Mouse (Mus musculus): ENCODE results near the gene Ankrd44. TPM values are rescaled to one million over a fixed set of nuclear protein-coding genes. Genes with fewer than 3 reads are reported as not detected.

The Ankrd44 gene
- polyA plus RNA-seq, 1 experiment from 2014 or later: 16.7 TPM

DNA sequence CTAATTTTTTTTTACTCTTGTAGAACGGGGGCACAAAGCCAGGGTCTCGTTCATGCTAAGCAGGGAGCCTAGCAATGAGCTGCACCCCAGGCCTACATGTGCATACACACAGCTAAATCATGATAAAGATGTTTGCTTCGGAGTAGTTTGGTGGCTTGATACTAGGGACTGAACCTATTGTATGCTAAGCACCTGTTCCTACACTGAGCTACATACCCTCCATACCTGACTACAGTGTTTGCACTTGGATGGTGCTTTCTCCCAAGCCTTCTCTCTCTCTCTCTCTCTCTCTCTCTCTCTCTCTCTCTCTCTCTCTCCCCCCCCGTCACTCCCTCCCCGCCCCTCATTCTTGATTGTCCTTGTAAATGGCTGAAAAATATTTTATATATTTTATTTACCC, 49.2 kb downstream of the Ankrd44 start:
- H3K4me3 ChIP-seq: no peak overlapping the region
- ATAC-seq (ENCODE audit: low read depth): no peak
- no peaks in the 10 kb centered on the region for H3K36me3 ChIP-seq
- H3K27ac ChIP-seq (replicated peaks): no peak overlapping the region
- no peaks in the 10 kb centered on the region; the same call in 1 of the 2 replicates for H3K4me1 ChIP-seq (replicated peaks)
- WGBS: 78% methylated on average over 5 of the region's 5 CpGs
- H3K9ac ChIP-seq: no peak overlapping the region
- no peak overlapping the region for H3K4me2 ChIP-seq
- H3K9me3 ChIP-seq: no peaks in the 10 kb centered on the region
- H3K27me3 ChIP-seq: no peaks in the 10 kb centered on the region

DNA sequence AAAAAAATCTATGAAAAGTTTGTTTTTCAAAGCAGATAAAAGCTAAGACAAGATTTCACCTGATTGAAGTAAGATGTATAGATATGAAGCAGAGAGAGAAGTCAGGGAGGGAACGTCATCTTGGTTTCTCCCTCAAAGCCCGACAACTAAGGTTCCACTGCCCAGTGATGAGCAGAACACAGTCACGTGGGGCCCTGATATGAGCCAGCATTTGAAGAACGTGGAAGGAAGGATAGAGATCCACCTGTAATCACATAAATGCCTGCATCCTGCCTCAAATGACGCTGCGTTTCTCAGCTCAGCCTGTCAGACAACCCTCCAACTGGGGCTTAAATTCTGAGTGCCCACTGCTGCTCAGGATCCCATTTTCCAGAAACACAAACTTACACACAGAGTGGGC, 52.1 kb downstream of the Ankrd44 start:
- no peak overlapping the region for H3K9ac ChIP-seq
- H3K4me2 ChIP-seq: no peak overlapping the region
- WGBS: 87% methylated on average over 6 of the region's 6 CpGs
- ATAC-seq (ENCODE audit: low read depth): no peak
- H3K4me3 ChIP-seq: no peak overlapping the region
- no peaks in the 10 kb centered on the region for H3K9me3 ChIP-seq
- no peak overlapping the region for H3K27ac ChIP-seq (replicated peaks)
- no peaks in the 10 kb centered on the region for H3K27me3 ChIP-seq
- H3K4me1 ChIP-seq (replicated peaks): no peaks in the 10 kb centered on the region; the same call in 1 of the 2 replicates
- no peaks in the 10 kb centered on the region for H3K36me3 ChIP-seq

DNA sequence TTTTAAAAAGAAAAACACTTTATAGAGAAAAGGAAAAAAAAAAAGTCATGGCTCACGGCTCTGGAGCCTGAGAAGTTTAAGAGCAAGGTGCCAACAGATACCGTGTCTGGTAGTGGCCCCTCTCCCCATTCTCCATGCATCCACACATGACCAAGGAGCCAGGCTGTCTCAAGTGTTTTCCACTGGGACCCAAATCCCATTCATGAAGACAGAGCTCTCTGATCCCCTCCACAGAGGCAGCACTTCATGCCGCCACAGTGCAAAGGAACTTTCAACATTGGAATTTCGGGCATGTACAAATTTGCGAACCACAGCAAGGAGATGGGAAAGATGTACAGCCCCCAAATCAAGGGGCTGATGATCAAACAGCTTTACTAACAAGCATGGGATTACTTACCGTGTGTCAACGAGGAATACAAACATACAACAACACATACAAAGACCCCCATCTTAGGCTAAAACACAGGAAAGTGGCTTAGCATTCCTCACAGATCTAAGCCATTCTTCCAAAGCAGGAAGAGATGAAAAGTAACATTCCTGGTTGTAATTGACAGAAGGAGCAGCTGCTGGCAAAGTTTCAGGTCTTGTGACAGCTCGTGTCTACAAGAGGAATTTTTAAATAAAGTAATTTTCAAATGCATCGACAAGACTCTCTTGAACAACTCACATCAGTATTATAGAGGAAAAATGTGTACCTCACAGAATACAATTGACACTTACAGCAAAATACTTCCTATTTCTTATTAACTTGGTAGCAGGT, 53.1 kb downstream of the Ankrd44 start:
- H3K27ac ChIP-seq (replicated peaks): no peak overlapping the region
- H3K4me2 ChIP-seq: no peak overlapping the region
- no peak overlapping the region for H3K9ac ChIP-seq
- 84% methylated on average over 9 of the region's 9 CpGs for WGBS
- no peaks in the 10 kb centered on the region for H3K9me3 ChIP-seq
- H3K27me3 ChIP-seq: no peaks in the 10 kb centered on the region
- no peak overlapping the region for H3K4me3 ChIP-seq
- peaks cover 9% of the 10 kb centered on the region for H3K4me1 ChIP-seq (replicated peaks)
- ATAC-seq (ENCODE audit: low read depth): no peak
- no peaks in the 10 kb centered on the region for H3K36me3 ChIP-seq

DNA sequence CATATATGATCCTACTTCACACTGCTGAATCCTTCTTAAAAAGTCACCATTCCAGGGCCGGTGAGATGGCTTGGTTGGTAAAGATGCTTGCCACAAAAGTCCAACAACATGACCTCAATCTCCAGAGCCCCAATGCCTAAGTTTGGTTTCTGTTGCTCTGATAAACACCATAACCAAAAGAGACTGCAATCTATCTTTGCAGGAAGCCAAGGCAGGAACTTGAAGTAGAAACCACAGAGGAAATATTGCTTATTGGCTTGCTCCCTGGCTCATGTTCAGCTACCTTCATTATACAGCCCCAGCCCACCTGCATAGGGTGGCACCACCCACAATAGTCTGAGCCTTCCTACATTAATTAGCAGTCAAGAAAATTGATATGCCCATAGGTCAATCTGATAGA, 54.9 kb downstream of the Ankrd44 start:
- Histone ChIP-seq H3K36me3 (no peaks in the 10 kb centered on the region), H3K27me3 (no peaks in the 10 kb centered on the region), H3K4me3 (no peak overlapping the region), H3K27ac (replicated peaks) (no peak overlapping the region), H3K9me3 (no peaks in the 10 kb centered on the region), H3K4me2 (no peak overlapping the region), H3K9ac (no peak overlapping the region), H3K4me1 (replicated peaks) (peaks cover 21% of the 10 kb centered on the region)
- WGBS: 92% methylated on average over 1 of the region's 1 CpGs
- no peak for ATAC-seq (ENCODE audit: low read depth)

DNA sequence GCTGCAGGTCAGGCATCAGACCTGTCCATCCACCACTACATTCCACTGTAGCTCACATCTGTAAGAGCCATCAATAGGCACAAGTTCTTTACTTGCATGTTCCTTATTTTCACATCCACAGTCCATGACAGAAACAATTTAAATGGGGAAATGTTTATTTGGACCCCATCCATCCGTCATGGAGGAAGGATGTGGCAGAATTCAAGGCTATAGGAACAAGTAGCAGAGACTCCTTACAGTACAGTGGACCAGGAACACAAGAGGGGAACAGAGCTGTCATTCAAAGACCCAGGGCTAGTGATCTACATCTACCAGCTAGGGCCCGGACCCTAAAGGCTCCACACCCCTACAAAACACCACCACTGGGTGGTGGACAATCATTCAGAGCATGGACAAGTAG, 55.6 kb downstream of the Ankrd44 start:
- WGBS: 89% methylated on average over 2 of the region's 2 CpGs
- Histone ChIP-seq H3K9ac (no peak overlapping the region), H3K9me3 (no peaks in the 10 kb centered on the region), H3K4me3 (no peak overlapping the region), H3K27ac (replicated peaks) (no peak overlapping the region), H3K4me2 (no peak overlapping the region), H3K36me3 (no peaks in the 10 kb centered on the region), H3K27me3 (no peaks in the 10 kb centered on the region), H3K4me1 (replicated peaks) (peaks cover 21% of the 10 kb centered on the region)
- no peak for ATAC-seq (ENCODE audit: low read depth)

DNA sequence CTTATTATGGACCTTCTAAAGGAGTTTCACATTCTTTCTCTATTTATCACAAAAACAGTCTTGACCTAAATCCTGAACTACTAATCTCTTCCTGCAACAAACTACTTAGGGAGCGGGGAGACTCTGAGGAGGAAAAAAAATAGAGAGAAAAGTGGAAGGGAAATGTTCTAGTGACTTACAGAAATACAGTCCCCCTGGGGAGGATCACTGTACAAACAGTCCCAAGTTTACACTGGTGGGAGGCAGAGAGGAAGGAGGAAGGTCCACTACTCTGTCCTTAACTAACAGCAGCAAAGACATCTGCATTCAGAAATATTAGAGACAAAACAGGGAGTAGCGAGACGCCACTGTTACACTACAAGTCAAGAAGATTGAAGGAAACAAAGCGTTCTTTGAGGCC, 59.0 kb downstream of the Ankrd44 start:
- Histone ChIP-seq H3K9ac (no peak overlapping the region), H3K27me3 (no peaks in the 10 kb centered on the region), H3K4me2 (no peak overlapping the region), H3K9me3 (no peaks in the 10 kb centered on the region), H3K36me3 (no peaks in the 10 kb centered on the region), H3K4me3 (no peak overlapping the region), H3K27ac (replicated peaks) (peak overlapping the region; percentile 52), H3K4me1 (replicated peaks) (peaks cover 34% of the 10 kb centered on the region)
- no peak for ATAC-seq (ENCODE audit: low read depth)
- WGBS: 54% methylated on average over 4 of the region's 4 CpGs

DNA sequence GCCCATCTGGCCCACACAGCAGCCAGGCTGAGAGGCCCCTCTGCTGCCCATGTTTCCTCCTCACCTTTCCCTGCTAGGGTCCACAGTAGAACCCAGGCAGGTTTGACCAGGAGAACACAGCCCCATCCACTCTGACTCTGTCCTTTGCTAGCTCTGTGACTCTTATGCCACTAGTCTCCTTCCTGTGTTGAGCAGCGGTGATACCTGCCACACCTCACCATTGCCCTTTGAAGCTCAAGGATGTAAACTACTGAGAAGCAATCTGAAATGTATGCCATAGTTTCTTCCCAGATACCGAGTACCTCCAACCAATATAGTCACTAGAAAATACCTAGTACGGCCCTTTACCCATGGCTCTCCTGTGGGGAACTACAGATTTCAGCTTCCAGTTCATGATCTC, 60.1 kb downstream of the Ankrd44 start:
- H3K4me1 ChIP-seq (replicated peaks): peaks cover 44% of the 10 kb centered on the region
- no peak for ATAC-seq (ENCODE audit: low read depth)
- 89% methylated on average over 3 of the region's 3 CpGs for WGBS

DNA sequence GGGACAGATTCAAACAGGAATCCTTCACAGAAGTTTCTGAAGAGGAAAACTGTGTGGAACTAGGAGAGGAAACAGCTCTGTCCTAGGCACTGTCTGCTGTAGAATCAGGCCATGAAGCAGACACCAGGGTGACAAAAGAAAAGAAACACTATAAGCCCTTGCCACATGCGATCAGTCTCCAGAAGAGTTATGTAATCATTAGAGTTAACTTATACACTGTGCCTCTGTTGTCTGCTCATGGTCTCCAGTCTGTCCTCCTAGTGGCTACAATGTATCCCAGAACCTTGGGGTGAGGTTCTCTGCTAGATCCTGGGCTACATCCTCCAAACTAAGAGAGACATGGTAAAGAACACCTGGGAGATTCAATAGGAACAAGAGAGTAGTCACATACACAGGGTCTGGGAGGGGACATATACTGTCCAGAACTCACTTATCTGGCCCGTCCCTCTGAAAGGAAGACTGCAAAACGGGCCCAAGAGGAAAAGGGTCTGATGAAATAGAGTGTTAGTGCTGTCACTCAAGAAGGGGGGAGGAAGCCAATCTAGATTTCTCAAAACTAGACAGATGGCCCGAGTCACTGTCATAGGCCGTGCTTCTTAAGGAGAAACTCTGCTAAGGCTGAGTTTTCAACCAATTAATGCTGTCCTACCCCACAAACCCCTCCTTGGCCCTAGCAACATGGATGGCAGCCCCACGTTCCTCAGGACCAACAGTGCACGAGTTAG, 61.1 kb downstream of the Ankrd44 start:
- no peak overlapping the region for H3K4me2 ChIP-seq
- H3K9ac ChIP-seq: no peak overlapping the region
- H3K27ac ChIP-seq (replicated peaks): no peak overlapping the region
- ATAC-seq (ENCODE audit: low read depth): no peak
- peaks cover 48% of the 10 kb centered on the region for H3K4me1 ChIP-seq (replicated peaks)
- 86% methylated on average over 7 of the region's 7 CpGs for WGBS
- H3K36me3 ChIP-seq: no peaks in the 10 kb centered on the region
- no peak overlapping the region for H3K4me3 ChIP-seq
- no peaks in the 10 kb centered on the region for H3K9me3 ChIP-seq
- H3K27me3 ChIP-seq: no peaks in the 10 kb centered on the region

More for the DNA sequence above, 60.1 kb downstream of the Ankrd44 start:
- Histone ChIP-seq H3K9ac (no peak overlapping the region), H3K4me3 (no peak overlapping the region), H3K4me2 (no peak overlapping the region), H3K27ac (replicated peaks) (no peak overlapping the region), H3K9me3 (no peaks in the 10 kb centered on the region), H3K27me3 (no peaks in the 10 kb centered on the region), H3K36me3 (no peaks in the 10 kb centered on the region)

DNA sequence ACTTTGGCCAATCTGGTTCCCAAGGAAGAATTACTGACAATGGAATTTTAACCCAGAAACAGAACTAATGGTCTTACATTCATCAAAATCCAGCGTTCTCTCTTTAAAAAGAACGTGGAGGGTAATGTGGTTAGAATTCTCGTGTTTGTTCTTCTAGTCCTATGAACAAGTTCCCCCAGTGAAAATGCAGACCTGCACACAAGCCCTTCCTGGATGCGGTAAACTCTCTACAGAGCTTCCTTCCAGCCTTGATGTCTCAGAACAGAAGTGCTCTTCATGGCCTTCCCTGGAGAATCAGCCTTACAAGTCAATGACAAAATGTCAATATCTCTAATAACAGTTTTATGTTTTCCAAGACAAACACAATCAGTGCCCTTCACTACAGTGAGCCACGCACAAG, 65.8 kb downstream of the Ankrd44 start:
- Histone ChIP-seq H3K4me2 (no peak overlapping the region), H3K27me3 (no peaks in the 10 kb centered on the region), H3K9ac (no peak overlapping the region), H3K4me3 (no peak overlapping the region), H3K9me3 (no peaks in the 10 kb centered on the region), H3K4me1 (replicated peaks) (peaks cover 27% of the 10 kb centered on the region), H3K36me3 (no peaks in the 10 kb centered on the region), H3K27ac (replicated peaks) (no peak overlapping the region)
- WGBS: 78% methylated on average over 5 of the region's 5 CpGs
- ATAC-seq (ENCODE audit: low read depth): no peak

DNA sequence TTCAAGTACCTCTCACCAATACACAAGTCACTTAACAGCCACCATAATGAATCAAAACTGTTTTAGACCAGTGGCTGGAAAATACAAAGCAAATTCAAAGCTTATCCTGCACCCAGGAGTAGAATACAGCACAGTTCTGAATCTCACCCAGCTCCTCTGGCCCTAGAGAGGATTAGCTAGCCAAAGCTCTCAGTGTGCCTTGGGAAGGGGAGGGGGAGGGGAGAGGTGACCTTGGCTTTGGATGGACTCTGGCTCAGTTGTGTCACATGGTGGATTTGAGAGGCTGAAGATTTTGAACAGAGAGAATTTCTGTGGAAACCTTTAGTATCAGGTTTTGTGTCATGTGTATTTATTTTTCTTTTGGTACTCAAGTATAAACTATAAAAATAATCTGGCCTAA, 66.3 kb downstream of the Ankrd44 start:
- H3K4me3 ChIP-seq: no peak overlapping the region
- peaks cover 26% of the 10 kb centered on the region for H3K4me1 ChIP-seq (replicated peaks)
- no peak for ATAC-seq (ENCODE audit: low read depth)
- no peak overlapping the region for H3K27ac ChIP-seq (replicated peaks)
- no peaks in the 10 kb centered on the region for H3K9me3 ChIP-seq
- H3K9ac ChIP-seq: no peak overlapping the region
- H3K27me3 ChIP-seq: no peaks in the 10 kb centered on the region
- H3K4me2 ChIP-seq: no peak overlapping the region
- H3K36me3 ChIP-seq: no peaks in the 10 kb centered on the region

DNA sequence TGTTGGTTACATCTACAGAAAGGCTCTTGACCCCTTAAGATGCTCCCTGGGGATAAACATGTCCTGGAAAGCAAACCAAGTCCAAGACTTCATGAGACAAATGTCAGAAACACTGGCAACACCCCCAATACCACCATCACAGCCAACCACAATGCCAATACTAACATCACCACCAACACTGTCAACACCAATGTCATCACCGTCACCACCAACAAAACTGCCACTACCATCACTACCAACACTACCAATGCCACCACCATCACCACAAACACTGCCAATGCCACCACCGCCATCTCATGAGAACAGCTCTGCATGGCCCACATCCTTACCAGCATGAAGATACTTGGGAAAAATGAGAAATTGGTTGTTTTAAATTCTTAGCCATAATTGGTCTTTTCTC, 67.3 kb downstream of the Ankrd44 start:
- WGBS: 92% methylated on average over 2 of the region's 2 CpGs

DNA sequence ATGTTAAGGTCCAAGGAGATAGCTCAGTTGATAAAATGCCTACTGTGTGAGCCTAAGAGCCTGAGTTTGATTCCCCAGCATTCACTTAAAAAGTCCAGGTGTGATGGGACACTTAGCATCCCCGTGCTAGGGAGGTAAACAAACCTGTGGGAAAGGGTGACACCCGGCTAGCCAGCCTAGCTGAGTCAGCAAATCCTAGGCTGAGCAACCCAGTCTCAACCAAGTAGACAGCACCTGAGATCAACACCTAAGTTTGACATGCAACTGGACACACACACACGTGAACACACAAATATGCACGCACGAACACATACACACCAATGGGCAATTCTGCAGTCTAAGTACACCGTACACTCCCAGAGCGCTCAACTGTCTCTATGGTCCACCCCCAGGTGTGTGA, 69.7 kb downstream of the Ankrd44 start:
- Histone ChIP-seq H3K27ac (replicated peaks) (no peak overlapping the region), H3K27me3 (no peaks in the 10 kb centered on the region), H3K4me2 (no peak overlapping the region), H3K4me3 (no peak overlapping the region), H3K9ac (no peak overlapping the region), H3K9me3 (no peaks in the 10 kb centered on the region), H3K36me3 (no peaks in the 10 kb centered on the region), H3K4me1 (replicated peaks) (peaks cover 31% of the 10 kb centered on the region)
- 93% methylated on average over 7 of the region's 7 CpGs for WGBS
- no peak for ATAC-seq (ENCODE audit: low read depth)

More for the DNA sequence above, 67.3 kb downstream of the Ankrd44 start:
- no peak for ATAC-seq (ENCODE audit: low read depth)
- H3K9ac ChIP-seq: no peak overlapping the region
- H3K36me3 ChIP-seq: no peaks in the 10 kb centered on the region
- H3K4me1 ChIP-seq (replicated peaks): peaks cover 25% of the 10 kb centered on the region
- no peaks in the 10 kb centered on the region for H3K27me3 ChIP-seq
- H3K27ac ChIP-seq (replicated peaks): no peak overlapping the region
- no peaks in the 10 kb centered on the region for H3K9me3 ChIP-seq
- no peak overlapping the region for H3K4me2 ChIP-seq
- no peak overlapping the region for H3K4me3 ChIP-seq

All from neural tube, embryonic 13.5 days (tissue).